Mouse (Mus musculus): ENCODE results near the gene Gm27029.

DNA sequence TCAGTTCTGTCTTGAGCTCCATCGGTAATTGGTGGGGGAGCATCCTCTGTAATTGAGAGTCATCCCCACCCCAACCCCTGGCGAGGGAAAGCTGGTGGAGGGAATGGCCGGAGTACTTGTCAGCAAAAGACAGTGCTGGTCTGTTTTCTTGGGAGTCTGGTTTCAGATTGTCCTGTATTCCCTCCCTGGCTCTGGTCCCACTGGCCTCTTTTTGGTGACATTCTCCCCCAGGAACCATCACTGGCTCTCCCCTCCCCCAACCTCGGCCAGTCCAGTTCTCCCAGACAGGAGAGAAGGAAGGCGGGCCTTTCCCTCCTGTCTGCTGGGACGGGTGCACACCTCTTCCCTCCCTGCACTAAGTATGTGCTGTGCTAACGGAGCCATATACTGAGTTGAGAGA lies 47.7 kb upstream of the Gm27029 start:
- no peak for TF ChIP-seq CTCF (conservative IDR thresholded peaks at IDR 0.05; ENCODE audit: insufficient read depth, insufficient read length, low read depth, low read length)
- TF ChIP-seq POLR2A (IDR thresholded peaks at IDR 0.05; ENCODE audit: low read depth, low read length), result no peak
